Mouse (Mus musculus): Measurements from ENCODE around the gene Ott. TPM values are rescaled to one million over a fixed set of nuclear protein-coding genes. Genes with fewer than 3 reads are reported as not detected.
"Not testable (repeated sequence)": the region's sequence is repeated elsewhere in the genome, so short reads cannot be mapped to it uniquely, and the experiment has no call there.

The Ott gene
- not detected for total RNA-seq (2021)
- long read RNA-seq, result 0 reads

DNA sequence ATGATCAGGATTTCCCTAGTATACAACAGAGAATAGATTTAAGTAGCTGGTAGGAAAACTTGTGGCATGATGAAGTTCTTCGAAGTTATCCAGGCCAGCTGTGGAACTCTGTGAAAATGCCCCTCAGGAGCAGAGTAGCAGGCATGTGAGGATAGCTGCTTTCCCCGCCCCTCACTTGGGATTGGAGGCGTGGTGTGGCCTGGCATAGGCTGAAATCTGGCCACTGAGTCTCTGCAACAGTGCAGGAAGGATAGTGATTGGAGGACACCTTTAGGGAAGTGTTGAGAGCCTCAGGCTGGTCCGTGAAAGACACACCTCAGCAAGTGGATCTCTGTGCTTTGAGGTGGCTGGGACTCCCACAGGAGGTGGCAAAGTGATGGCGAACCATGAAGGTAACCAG, at the start of gene Ott:
Gene Ott, plus strand, starts transcription at position 301 of the 400 bp plus-strand sequence.
- DNase-seq (ENCODE audit: low spot score in 2 of 2), result not testable (repeated sequence)

Other genes starting within 250 kb of the Ott start
- not detected for gene Luzp4, start 216.6 kb upstream of the Ott start, total RNA-seq (2021)
- gene Gm15093, start 198.1 kb downstream of the Ott start, total RNA-seq (2021), result not detected

Measured in layer of hippocampus, adult 18-20 months (tissue).